Mouse (Mus musculus): Measurements from ENCODE around the gene Rsad2. TPM values are rescaled to one million over a fixed set of nuclear protein-coding genes. Genes with fewer than 3 reads are reported as not detected.
A peak's percentile ranks its signal among the peaks of the same experiment; 100 is the strongest.
"Not testable (repeated sequence)": the region's sequence is repeated elsewhere in the genome, so short reads cannot be mapped to it uniquely, and the experiment has no call there.

Rsad2 gene
- total RNA-seq, 2 experiments from 2014 or later, result 1.8 to 1.9 TPM

- no peak for DNase-seq (ENCODE audit: low spot score in 2 of 2)
Measured at GRCm38 (mm10) chr12:26446377-26447045, 9.7 kb downstream of the Rsad2 start.

- DNase-seq (ENCODE audit: low spot score in 2 of 2), result no peak
Measured at GRCm38 (mm10) chr12:26444511-26444910, 11.7 kb downstream of the Rsad2 start.

GRCm38 (mm10) chr12:26444054-26444453, 12.2 kb downstream of the Rsad2 start:
- peak; percentile 62 to 84 for DNase-seq (ENCODE audit: low spot score in 2 of 2)

- no peak for DNase-seq (ENCODE audit: low spot score in 2 of 2)
Measured at GRCm38 (mm10) chr12:26439366-26439765, 16.9 kb downstream of the Rsad2 start.

- no peak for DNase-seq (ENCODE audit: low spot score in 2 of 2)
Measured at GRCm38 (mm10) chr12:26437950-26438349, 18.3 kb downstream of the Rsad2 start.

GRCm38 (mm10) chr12:26436334-26436733, 19.9 kb downstream of the Rsad2 start:
- DNase-seq (ENCODE audit: low spot score in 2 of 2), result peak in 1 of 2 experiments; percentile 36

- DNase-seq (ENCODE audit: low spot score in 2 of 2), result not testable (repeated sequence)
Measured at GRCm38 (mm10) chr12:26428771-26429170, 27.5 kb downstream of the Rsad2 start.

GRCm38 (mm10) chr12:26424841-26425240, 31.4 kb downstream of the Rsad2 start:
- no peak for DNase-seq (ENCODE audit: low spot score in 2 of 2)

- no peak for DNase-seq (ENCODE audit: low spot score in 2 of 2)
Measured at GRCm38 (mm10) chr12:26418322-26418721, 37.9 kb downstream of the Rsad2 start.

GRCm38 (mm10) chr12:26416636-26417295, 39.5 kb downstream of the Rsad2 start:
- no peak for DNase-seq (ENCODE audit: low spot score in 2 of 2)

GRCm38 (mm10) chr12:26415104-26415771, 41.0 kb downstream of the Rsad2 start, which contains the start of gene Rnf144a:
Gene Rnf144a, minus strand, starts transcription at chr12:26415254.
- peak; percentile 94 to 95 for DNase-seq (ENCODE audit: low spot score in 2 of 2)

GRCm38 (mm10) chr12:26414451-26415103, 41.7 kb downstream of the Rsad2 start:
- DNase-seq (ENCODE audit: low spot score in 2 of 2), result peak in 1 of 2 experiments; percentile 61

GRCm38 (mm10) chr12:26413961-26414411, 42.3 kb downstream of the Rsad2 start:
- peak in 1 of 2 experiments; percentile 41 for DNase-seq (ENCODE audit: low spot score in 2 of 2)

- peak in 1 of 2 experiments; percentile 64 for DNase-seq (ENCODE audit: low spot score in 2 of 2)
Measured at GRCm38 (mm10) chr12:26412802-26413201, 43.5 kb downstream of the Rsad2 start.

- DNase-seq (ENCODE audit: low spot score in 2 of 2), result no peak
Measured at GRCm38 (mm10) chr12:26411841-26412450, 44.3 kb downstream of the Rsad2 start.

- no peak for DNase-seq (ENCODE audit: low spot score in 2 of 2)
Measured at GRCm38 (mm10) chr12:26410443-26410842, 45.8 kb downstream of the Rsad2 start.

GRCm38 (mm10) chr12:26408707-26409106, 47.5 kb downstream of the Rsad2 start:
- no peak for DNase-seq (ENCODE audit: low spot score in 2 of 2)

- DNase-seq (ENCODE audit: low spot score in 2 of 2), result peak in 1 of 2 experiments; percentile 27
Measured at GRCm38 (mm10) chr12:26404781-26405702, 51.2 kb downstream of the Rsad2 start.

- DNase-seq (ENCODE audit: low spot score in 2 of 2), result peak; percentile 52 to 68
Measured at GRCm38 (mm10) chr12:26403372-26404125, 52.7 kb downstream of the Rsad2 start.

Data from gastrocnemius, postnatal 4 days (tissue).